Mouse (Mus musculus): ENCODE data around the gene Hip1r. TPM values are rescaled to one million over a fixed set of nuclear protein-coding genes. Genes with fewer than 3 reads are reported as not detected.
A peak's percentile ranks its signal among the peaks of the same experiment; 100 is the strongest.

Hip1r gene
- polyA plus RNA-seq, 1 experiment, result 10.5 TPM

DNA sequence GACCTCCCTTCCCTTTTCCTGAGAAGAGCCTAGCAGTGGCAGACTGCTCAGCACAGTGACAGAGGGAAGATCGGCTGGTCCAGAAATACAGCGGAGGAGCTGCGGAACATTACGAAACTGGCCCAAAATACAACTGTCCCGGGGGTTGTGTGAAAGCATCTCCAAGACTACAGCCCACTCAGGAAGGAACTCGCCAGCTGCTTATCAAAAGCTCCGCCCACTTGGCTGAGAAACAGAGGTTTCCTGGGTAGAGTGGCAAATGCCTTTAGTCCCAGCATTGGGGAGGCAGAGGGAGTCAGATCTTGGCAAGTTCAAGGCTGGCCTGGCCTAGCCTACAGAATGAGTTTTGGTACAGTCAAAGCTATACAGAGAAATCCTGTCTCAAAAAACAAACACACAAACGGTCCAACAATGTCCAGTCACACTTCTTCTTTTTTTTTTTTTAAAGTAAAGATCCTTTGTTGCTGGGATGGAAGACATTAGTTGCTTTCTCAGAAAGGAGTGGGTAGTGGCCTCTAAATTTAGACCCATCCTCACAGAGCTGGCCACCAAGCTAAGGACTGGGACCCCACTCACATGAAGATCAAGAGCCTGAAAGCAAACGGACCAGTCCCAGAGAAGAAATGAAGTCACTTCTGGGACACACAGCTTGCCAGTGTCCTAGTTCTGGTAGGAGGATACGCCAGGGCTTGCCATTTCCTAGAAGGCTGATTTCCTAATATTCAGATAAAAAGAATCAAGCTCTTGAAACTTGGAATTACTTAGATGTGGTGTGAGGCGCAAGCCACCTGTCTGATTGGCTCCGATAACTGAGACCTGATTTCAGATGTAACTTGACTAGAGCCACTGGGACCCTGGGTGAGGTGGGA lies 46.2 kb downstream of the Hip1r start:
- H3K79me2 ChIP-seq (ENCODE audit: control insufficient read depth, insufficient read depth), result peaks cover 95% of the 10 kb centered on the region
- H3K27me3 ChIP-seq (ENCODE audit: control insufficient read depth, insufficient read depth, insufficient read length), result no peaks in the 10 kb centered on the region
- TF ChIP-seq TCF12 (IDR thresholded peaks at IDR 0.05; ENCODE audit: insufficient read depth, poor library complexity, severe bottlenecking), result no peak
- no peak for TF ChIP-seq POLR2AphosphoS2 (IDR thresholded peaks at IDR 0.05; ENCODE audit: insufficient read length, low read depth)
- TF ChIP-seq TCF3 (IDR thresholded peaks at IDR 0.05; ENCODE audit: insufficient read length, low read depth), result no peak
- TF ChIP-seq MYOG (IDR thresholded peaks at IDR 0.05; ENCODE audit: control insufficient read depth in 1 of 3, insufficient read depth in 1 of 3, insufficient read length in 2 of 3, low read depth in 2 of 3), result no peak
- TF ChIP-seq POLR2A (IDR thresholded peaks at IDR 0.05; ENCODE audit: insufficient read length, low read depth), result no peak
- TF ChIP-seq MAX (IDR thresholded peaks at IDR 0.05; ENCODE audit: low read depth), result no peak
- TF ChIP-seq E2F4 (IDR thresholded peaks at IDR 0.05; ENCODE audit: insufficient read depth), result no peak
- TF ChIP-seq SRF (IDR thresholded peaks at IDR 0.05; ENCODE audit: control insufficient read depth, insufficient read length, low read depth), result no peak
- TF ChIP-seq USF1 (IDR thresholded peaks at IDR 0.05; ENCODE audit: low read depth), result no peak
- no peak for TF ChIP-seq MYOD1 (IDR thresholded peaks at IDR 0.05; ENCODE audit: control insufficient read depth in 1 of 3, insufficient read length in 2 of 3, low read depth in 2 of 3)
- TF ChIP-seq CEBPB (IDR thresholded peaks at IDR 0.05; ENCODE audit: insufficient read depth, poor library complexity, severe bottlenecking), result no peak
- no peak for TF ChIP-seq REST (IDR thresholded peaks at IDR 0.05; ENCODE audit: insufficient read depth, insufficient read length)
- H3K4me2 ChIP-seq (ENCODE audit: low read depth), result no peak overlapping the region
- H3K36me3 ChIP-seq (ENCODE audit: control insufficient read depth, insufficient read depth), result no peaks in the 10 kb centered on the region
- no peak overlapping the region for H3K4me3 ChIP-seq
- no peak overlapping the region for H3ac ChIP-seq (ENCODE audit: control insufficient read depth, insufficient read length)

- Histone ChIP-seq H3K79me2 (ENCODE audit: control insufficient read depth, insufficient read depth) (peaks cover 98% of the 10 kb centered on the region), H3K27me3 (ENCODE audit: control insufficient read depth, insufficient read depth, insufficient read length) (no peaks in the 10 kb centered on the region), H3K36me3 (ENCODE audit: control insufficient read depth, insufficient read depth) (no peaks in the 10 kb centered on the region), H3K4me3 (no peak overlapping the region), H3K4me2 (ENCODE audit: low read depth) (no peak overlapping the region), H3ac (ENCODE audit: control insufficient read depth, insufficient read length) (no peak overlapping the region)
- TF ChIP-seq POLR2A (IDR thresholded peaks at IDR 0.05; ENCODE audit: insufficient read length, low read depth) (no peak), MYOD1 (IDR thresholded peaks at IDR 0.05; ENCODE audit: control insufficient read depth in 1 of 3, insufficient read length in 2 of 3, low read depth in 2 of 3) (no peak), MYOG (IDR thresholded peaks at IDR 0.05; ENCODE audit: control insufficient read depth in 1 of 3, insufficient read depth in 1 of 3, insufficient read length in 2 of 3, low read depth in 2 of 3) (no peak), TCF12 (IDR thresholded peaks at IDR 0.05; ENCODE audit: insufficient read depth, poor library complexity, severe bottlenecking) (no peak)
Observed at GRCm38 (mm10) chr5:124021148-124021547, 47.7 kb downstream of the Hip1r start.

DNA sequence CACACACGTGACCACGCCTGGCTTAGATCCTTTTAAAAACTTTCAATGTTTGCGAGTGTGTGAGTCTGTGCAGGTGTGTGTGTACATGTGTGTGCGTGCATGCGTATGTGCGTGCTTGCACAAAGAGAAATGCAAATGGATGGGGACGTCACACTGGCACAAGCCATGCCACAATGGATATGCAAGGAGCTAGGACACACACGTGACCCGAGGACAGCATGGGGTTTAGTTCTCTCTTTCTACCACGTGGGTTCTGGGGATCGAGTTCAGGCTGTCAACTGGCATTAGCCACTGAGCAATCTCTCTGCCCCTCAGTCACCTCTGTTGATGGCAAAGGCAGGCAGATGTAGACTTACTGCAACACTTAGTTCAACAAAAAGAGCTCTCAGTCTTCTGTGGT lies 48.3 kb downstream of the Hip1r start:
- Histone ChIP-seq H3K4me2 (ENCODE audit: low read depth) (no peak overlapping the region), H3ac (ENCODE audit: control insufficient read depth, insufficient read length) (no peak overlapping the region), H3K36me3 (ENCODE audit: control insufficient read depth, insufficient read depth) (no peaks in the 10 kb centered on the region), H3K79me2 (ENCODE audit: control insufficient read depth, insufficient read depth) (peaks cover 98% of the 10 kb centered on the region), H3K4me3 (no peak overlapping the region), H3K27me3 (ENCODE audit: control insufficient read depth, insufficient read depth, insufficient read length) (no peaks in the 10 kb centered on the region)
- TF ChIP-seq REST (IDR thresholded peaks at IDR 0.05; ENCODE audit: insufficient read depth, insufficient read length) (no peak), TCF3 (IDR thresholded peaks at IDR 0.05; ENCODE audit: insufficient read length, low read depth) (no peak), MYOD1 (IDR thresholded peaks at IDR 0.05; ENCODE audit: control insufficient read depth in 1 of 3, insufficient read length in 2 of 3, low read depth in 2 of 3) (no peak), POLR2AphosphoS2 (IDR thresholded peaks at IDR 0.05; ENCODE audit: insufficient read length, low read depth) (peak; percentile 39), TCF12 (IDR thresholded peaks at IDR 0.05; ENCODE audit: insufficient read depth, poor library complexity, severe bottlenecking) (no peak), SRF (IDR thresholded peaks at IDR 0.05; ENCODE audit: control insufficient read depth, insufficient read length, low read depth) (no peak), MYOG (IDR thresholded peaks at IDR 0.05; ENCODE audit: control insufficient read depth in 1 of 3, insufficient read depth in 1 of 3, insufficient read length in 2 of 3, low read depth in 2 of 3) (no peak)

- no peak overlapping the region for H3K4me2 ChIP-seq (ENCODE audit: low read depth)
- no peaks in the 10 kb centered on the region for H3K27me3 ChIP-seq (ENCODE audit: control insufficient read depth, insufficient read depth, insufficient read length)
- TF ChIP-seq MYOG (IDR thresholded peaks at IDR 0.05; ENCODE audit: control insufficient read depth in 1 of 3, insufficient read depth in 1 of 3, insufficient read length in 2 of 3, low read depth in 2 of 3), result no peak
- TF ChIP-seq TCF3 (IDR thresholded peaks at IDR 0.05; ENCODE audit: insufficient read length, low read depth), result no peak
- TF ChIP-seq USF1 (IDR thresholded peaks at IDR 0.05; ENCODE audit: low read depth), result no peak
- no peak for TF ChIP-seq POLR2A (IDR thresholded peaks at IDR 0.05; ENCODE audit: insufficient read length, low read depth)
- TF ChIP-seq SRF (IDR thresholded peaks at IDR 0.05; ENCODE audit: control insufficient read depth, insufficient read length, low read depth), result no peak
- no peak for TF ChIP-seq REST (IDR thresholded peaks at IDR 0.05; ENCODE audit: insufficient read depth, insufficient read length)
Observed at GRCm38 (mm10) chr5:124022365-124022764, 48.9 kb downstream of the Hip1r start.

DNA sequence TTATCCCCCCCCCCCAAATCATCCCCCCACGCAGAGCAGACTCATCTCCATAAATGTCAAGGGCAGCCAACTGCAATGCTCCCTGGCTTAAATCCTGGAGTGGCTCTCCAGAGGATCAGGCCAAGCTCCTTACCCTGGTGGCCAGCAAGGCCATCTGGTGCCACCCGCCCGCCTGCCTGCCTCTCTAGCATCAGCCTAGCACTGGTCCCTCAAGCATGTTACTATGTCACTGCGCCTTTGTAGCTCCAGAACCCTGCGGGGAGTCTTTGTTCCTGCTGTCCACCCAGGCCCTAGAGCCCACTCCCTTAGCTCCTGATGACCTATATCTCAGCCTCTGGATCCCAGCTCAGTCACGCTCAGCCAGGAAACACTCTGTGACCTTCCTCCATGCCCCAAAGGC lies 51.2 kb downstream of the Hip1r start:
- Histone ChIP-seq H3K36me3 (ENCODE audit: control insufficient read depth, insufficient read depth) (no peaks in the 10 kb centered on the region), H3K27me3 (ENCODE audit: control insufficient read depth, insufficient read depth, insufficient read length) (no peaks in the 10 kb centered on the region), H3K4me3 (no peak overlapping the region), H3ac (ENCODE audit: control insufficient read depth, insufficient read length) (no peak overlapping the region), H3K4me2 (ENCODE audit: low read depth) (no peak overlapping the region), H3K79me2 (ENCODE audit: control insufficient read depth, insufficient read depth) (peaks cover 98% of the 10 kb centered on the region)
- no peak for TF ChIP-seq MYOD1 (IDR thresholded peaks at IDR 0.05; ENCODE audit: control insufficient read depth in 1 of 3, insufficient read length in 2 of 3, low read depth in 2 of 3)
- TF ChIP-seq USF1 (IDR thresholded peaks at IDR 0.05; ENCODE audit: low read depth), result no peak
- TF ChIP-seq POLR2A (IDR thresholded peaks at IDR 0.05; ENCODE audit: insufficient read length, low read depth), result no peak
- no peak for TF ChIP-seq REST (IDR thresholded peaks at IDR 0.05; ENCODE audit: insufficient read depth, insufficient read length)
- no peak for TF ChIP-seq CEBPB (IDR thresholded peaks at IDR 0.05; ENCODE audit: insufficient read depth, poor library complexity, severe bottlenecking)
- TF ChIP-seq TCF12 (IDR thresholded peaks at IDR 0.05; ENCODE audit: insufficient read depth, poor library complexity, severe bottlenecking), result no peak
- no peak for TF ChIP-seq MYOG (IDR thresholded peaks at IDR 0.05; ENCODE audit: control insufficient read depth in 1 of 3, insufficient read depth in 1 of 3, insufficient read length in 2 of 3, low read depth in 2 of 3)
- no peak for TF ChIP-seq POLR2AphosphoS2 (IDR thresholded peaks at IDR 0.05; ENCODE audit: insufficient read length, low read depth)
- no peak for TF ChIP-seq MAX (IDR thresholded peaks at IDR 0.05; ENCODE audit: low read depth)
- no peak for TF ChIP-seq TCF3 (IDR thresholded peaks at IDR 0.05; ENCODE audit: insufficient read length, low read depth)
- TF ChIP-seq E2F4 (IDR thresholded peaks at IDR 0.05; ENCODE audit: insufficient read depth), result no peak
- TF ChIP-seq SRF (IDR thresholded peaks at IDR 0.05; ENCODE audit: control insufficient read depth, insufficient read length, low read depth), result no peak

More at GRCm38 (mm10) chr5:124022365-124022764, 48.9 kb downstream of the Hip1r start:
- Histone ChIP-seq H3ac (ENCODE audit: control insufficient read depth, insufficient read length) (no peak overlapping the region), H3K4me3 (no peak overlapping the region), H3K36me3 (ENCODE audit: control insufficient read depth, insufficient read depth) (no peaks in the 10 kb centered on the region), H3K79me2 (ENCODE audit: control insufficient read depth, insufficient read depth) (peaks cover 98% of the 10 kb centered on the region)

Data from myocyte (in vitro differentiated cells).